Mouse (Mus musculus): ENCODE data around the gene Olfr57. TPM values are rescaled to one million over a fixed set of nuclear protein-coding genes. Genes with fewer than 3 reads are reported as not detected.
"Not testable (repeated sequence)": the region's sequence is repeated elsewhere in the genome, so short reads cannot be mapped to it uniquely, and the experiment has no call there.

Olfr57 gene
- total RNA-seq (2021) (not detected), polyA plus RNA-seq (2012; rRNA removed) (not detected in 2 replicates)
- long read RNA-seq: 0 reads

- no peak for DNase-seq
These were observed at the start of gene Olfr57 for GRCm38 (mm10) chr10:79028441-79028840. TSS of gene Olfr57 (plus strand) at chr10:79028741.

GRCm38 (mm10) chr10:78980750-78981149 is 47.8 kb upstream of the Olfr57 start, which contains the start of gene Olfr1352:
TSS of gene Olfr1352 (plus strand) at chr10:78981050.
- DNase-seq: no peak

GRCm38 (mm10) chr10:79012172-79012571 is 16.4 kb upstream of the Olfr57 start, which contains the start of gene Olfr1351:
TSS of gene Olfr1351 (plus strand) at chr10:79012472.
- DNase-seq: no peak

GRCm38 (mm10) chr10:79042457-79042856 is 13.9 kb downstream of the Olfr57 start:
- not testable (repeated sequence) for DNase-seq

- DNase-seq: not testable (repeated sequence)
These were observed 28.8 kb downstream of the Olfr57 start for GRCm38 (mm10) chr10:79057370-79057769.

Other genes with a start within 250 kb of the Olfr57 start
- gene Slc1a6, start 248.2 kb upstream of the Olfr57 start, total RNA-seq (2021): under 1 TPM in 1 of 2 experiments, not detected in 1; 0.21 TPM
- 0.04 and 0.57 TPM in 2 replicates for gene Slc1a6, start 248.2 kb upstream of the Olfr57 start, polyA plus RNA-seq (2012; rRNA removed)
- gene Olfr1356, start 176.6 kb upstream of the Olfr57 start, total RNA-seq (2021): not detected
- not detected in 2 replicates for gene Olfr1356, start 176.6 kb upstream of the Olfr57 start, polyA plus RNA-seq (2012; rRNA removed)
- not detected for gene Olfr1355, start 153.2 kb upstream of the Olfr57 start, total RNA-seq (2021)
- gene Olfr1355, start 153.2 kb upstream of the Olfr57 start, polyA plus RNA-seq (2012; rRNA removed): not detected in 2 replicates
- not detected for gene Olfr1354, start 115.6 kb upstream of the Olfr57 start, total RNA-seq (2021)
- not detected in 2 replicates for gene Olfr1354, start 115.6 kb upstream of the Olfr57 start, polyA plus RNA-seq (2012; rRNA removed)
- not detected for gene Olfr8, start 78.1 kb upstream of the Olfr57 start, total RNA-seq (2021)
- gene Olfr8, start 78.1 kb upstream of the Olfr57 start, polyA plus RNA-seq (2012; rRNA removed): not detected in 2 replicates
- gene Olfr1353, start 65.4 kb upstream of the Olfr57 start, total RNA-seq (2021): not detected
- gene Olfr1353, start 65.4 kb upstream of the Olfr57 start, polyA plus RNA-seq (2012; rRNA removed): not detected in 2 replicates
- gene Olfr1352, start 47.7 kb upstream of the Olfr57 start, total RNA-seq (2021): not detected
- not detected in 2 replicates for gene Olfr1352, start 47.7 kb upstream of the Olfr57 start, polyA plus RNA-seq (2012; rRNA removed)
- gene Olfr1351, start 16.3 kb upstream of the Olfr57 start, total RNA-seq (2021): not detected
- gene Olfr1351, start 16.3 kb upstream of the Olfr57 start, polyA plus RNA-seq (2012; rRNA removed): not detected in 2 replicates
- 10 to 100 TPM; 11.4 to 13.5 TPM for gene 2610008E11Rik, start 68.9 kb downstream of the Olfr57 start, total RNA-seq (2021)
- 0.32 and 0.83 TPM in 2 replicates for gene 2610008E11Rik, start 68.9 kb downstream of the Olfr57 start, polyA plus RNA-seq (2012; rRNA removed)
- not detected for gene Vmn2r80, start 120.0 kb downstream of the Olfr57 start, total RNA-seq (2021)
- not detected in 2 replicates for gene Vmn2r80, start 120.0 kb downstream of the Olfr57 start, polyA plus RNA-seq (2012; rRNA removed)
- not detected for gene Vmn2r81, start 219.0 kb downstream of the Olfr57 start, total RNA-seq (2021)
- gene Vmn2r81, start 219.0 kb downstream of the Olfr57 start, polyA plus RNA-seq (2012; rRNA removed): not detected in 2 replicates